ENCODE assay signal across 8 mouse cellular contexts in genomic region chr10:89745666-89746020, GRCm38 (mm10). TPM values are rescaled to one million over a fixed set of nuclear protein-coding genes. Genes with fewer than 3 reads are reported as not detected.
DNase-seq lines count a peak whose midpoint lies in the region; ATAC-seq lines count a peak whose summit lies in the region.

No protein-coding gene starts in this region.

- H3K9me3 ChIP-seq in embryonic facial prominence, embryonic 14.5 days (ENCODE audit: control insufficient read depth, low read length) = no peaks in the 10 kb centered on the region
- no peaks in the 10 kb centered on the region for H3K9me3 ChIP-seq in limb, embryonic 10.5 days (replicated peaks)
- no peaks in the 10 kb centered on the region for H3K9me3 ChIP-seq in neural tube, embryonic 12.5 days

- whole genome bisulfite sequencing in embryonic facial prominence, embryonic 14.5 days = under 1% methylated on average over 14 of the region's 14 CpGs
- WGBS in limb, embryonic 10.5 days = under 1% methylated on average over 14 of the region's 14 CpGs
- WGBS in neural tube, embryonic 12.5 days = under 1% methylated on average over 14 of the region's 14 CpGs

- no peaks in the 10 kb centered on the region for H3K27me3 ChIP-seq in embryonic facial prominence, embryonic 14.5 days (replicated peaks; ENCODE audit: control insufficient read depth, insufficient read depth, low read length)
- H3K27me3 ChIP-seq in limb, embryonic 10.5 days (ENCODE audit: low read depth, poor library complexity, severe bottlenecking) = no peaks in the 10 kb centered on the region
- H3K27me3 ChIP-seq in neural tube, embryonic 12.5 days (replicated peaks) = no peaks in the 10 kb centered on the region

- peak overlapping the region; percentile 69 for H3K4me3 ChIP-seq in embryonic facial prominence, embryonic 14.5 days (ENCODE audit: low read depth, low read length)
- H3K4me3 ChIP-seq in limb, embryonic 10.5 days = peak overlapping the region; percentile 92
- peak overlapping the region; percentile 89 for H3K4me3 ChIP-seq in neural tube, embryonic 12.5 days

- peak overlapping the region; percentile 77 for H3K9ac ChIP-seq in embryonic facial prominence, embryonic 14.5 days (ENCODE audit: low read depth, low read length)
- peak overlapping the region; percentile 86 for H3K9ac ChIP-seq in neural tube, embryonic 12.5 days

- peaks cover 4% of the 10 kb centered on the region; the same call in 1 of the 2 replicates for H3K4me1 ChIP-seq in embryonic facial prominence, embryonic 14.5 days (ENCODE audit: control insufficient read depth, insufficient read depth, low read length)
- 0 out of 2 replicates have a peak, but pooled peaks cover 6% of the 10 kb centered on the region for H3K4me1 ChIP-seq in limb, embryonic 10.5 days
- no peaks in the 10 kb centered on the region for H3K4me1 ChIP-seq in neural tube, embryonic 12.5 days

- peak overlapping the region; percentile 72 for H3K4me2 ChIP-seq in embryonic facial prominence, embryonic 14.5 days (ENCODE audit: low read depth, low read length)
- peak overlapping the region; percentile 73 for H3K4me2 ChIP-seq in neural tube, embryonic 12.5 days (replicated peaks)

- DNase-seq in embryo, embryonic 10 days (ENCODE audit: low spot score) = peak; percentile 41
- DNase-seq in embryo, embryonic 9.5 days (ENCODE audit: extremely low spot score) = no peak
- peak; percentile 79 for DNase-seq in 3T3-L1 (ENCODE audit: low read depth, low spot score)
- DNase-seq in embryonic facial prominence, embryonic 14.5 days (ENCODE audit: low spot score) = peak; percentile 16
- no peak for DNase-seq in limb, embryonic 10.5 days (ENCODE audit: low spot score)
- no peak for DNase-seq in adrenal gland, adult 2 months
- no peak for DNase-seq in thymus, postnatal 10 days (ENCODE audit: low spot score in 2 of 2)

- H3K36me3 ChIP-seq in embryonic facial prominence, embryonic 14.5 days (ENCODE audit: control insufficient read depth, insufficient read depth, low read length) = no peaks in the 10 kb centered on the region
- no peaks in the 10 kb centered on the region for H3K36me3 ChIP-seq in limb, embryonic 10.5 days
- no peaks in the 10 kb centered on the region for H3K36me3 ChIP-seq in neural tube, embryonic 12.5 days

- ATAC-seq in embryonic facial prominence, embryonic 14.5 days (ENCODE audit: low read depth) = no peak
- ATAC-seq in neural tube, embryonic 12.5 days (ENCODE audit: low FRiP score, low read depth) = no peak

- H3K27ac ChIP-seq in embryonic facial prominence, embryonic 14.5 days (replicated peaks; ENCODE audit: low read depth, low read length) = peak overlapping the region; percentile 86; the same call in 1 of the 2 replicates
- H3K27ac ChIP-seq in limb, embryonic 10.5 days = peak overlapping the region; percentile 97
- no peak overlapping the region for H3K27ac ChIP-seq in neural tube, embryonic 12.5 days

RNA-seq across cellular contexts. Expression of gene Uhrf1bp1l, which starts 0.9 kb away (rescaled TPM):
- 19.6 and 23.7 TPM in 2 replicates for polyA plus RNA-seq in embryonic facial prominence, embryonic 14.5 days (2014; fragmentation: Nextera tagmentation; extraction: Ambion mirVana)
- 26.0 and 30.1 TPM in 2 replicates for polyA plus RNA-seq in limb, embryonic 10.5 days (2016; fragmentation: Nextera tagmentation; extraction: Ambion mirVana)
- polyA plus RNA-seq in neural tube, embryonic 12.5 days (2016; fragmentation: Nextera tagmentation; extraction: Ambion mirVana) = 28.9 and 31.9 TPM in 2 replicates
- total RNA-seq in adrenal gland, adult 2 months (2021) = 10 to 100 TPM; 71.5 to 80.9 TPM
- polyA plus RNA-seq in adrenal gland, adult 2 months (2012; rRNA removed) = 11.9 and 14.6 TPM in 2 replicates

RNA-seq across cellular contexts. Expression of gene Actr6, which starts 13.5 kb away (rescaled TPM):
- polyA plus RNA-seq in embryonic facial prominence, embryonic 14.5 days (2014; fragmentation: Nextera tagmentation; extraction: Ambion mirVana) = 28.2 and 34.2 TPM in 2 replicates
- 33.9 and 34.2 TPM in 2 replicates for polyA plus RNA-seq in limb, embryonic 10.5 days (2016; fragmentation: Nextera tagmentation; extraction: Ambion mirVana)
- polyA plus RNA-seq in neural tube, embryonic 12.5 days (2016; fragmentation: Nextera tagmentation; extraction: Ambion mirVana) = 43.3 and 47.9 TPM in 2 replicates
- total RNA-seq in adrenal gland, adult 2 months (2021) = 10 to 100 TPM; 15.4 to 21.3 TPM
- 0.42 and 0.90 TPM in 2 replicates for polyA plus RNA-seq in adrenal gland, adult 2 months (2012; rRNA removed)

RNA-seq across cellular contexts. Expression of gene Scyl2, which starts 59.6 kb away (rescaled TPM):
- polyA plus RNA-seq in embryonic facial prominence, embryonic 14.5 days (2014; fragmentation: Nextera tagmentation; extraction: Ambion mirVana) = 12.7 and 14.8 TPM in 2 replicates
- 6.6 and 9.0 TPM in 2 replicates for polyA plus RNA-seq in limb, embryonic 10.5 days (2016; fragmentation: Nextera tagmentation; extraction: Ambion mirVana)
- 11.1 and 11.3 TPM in 2 replicates for polyA plus RNA-seq in neural tube, embryonic 12.5 days (2016; fragmentation: Nextera tagmentation; extraction: Ambion mirVana)
- total RNA-seq in adrenal gland, adult 2 months (2021) = 10 to 100 TPM; 36.6 to 57.4 TPM
- 11.1 and 13.3 TPM in 2 replicates for polyA plus RNA-seq in adrenal gland, adult 2 months (2012; rRNA removed)

Comparison
In these comparisons a context has a peak if more than half of its experiments do, and no peak if none do; other contexts are left out.
1. DNase-seq: peak in embryo, embryonic 10 days (single experiment), 3T3-L1 (single experiment) and embryonic facial prominence, embryonic 14.5 days (single experiment); none in embryo, embryonic 9.5 days (single experiment), limb, embryonic 10.5 days (single experiment), adrenal gland, adult 2 months (single experiment) and thymus, postnatal 10 days (0 of 2).
2. RNA of gene Actr6, which starts 13.5 kb away (polyA plus RNA-seq): 43.3 to 47.9 TPM in neural tube, embryonic 12.5 days, 33.9 to 34.2 TPM in limb, embryonic 10.5 days and 28.2 to 34.2 TPM in embryonic facial prominence, embryonic 14.5 days; 0.42 to 0.90 TPM in adrenal gland, adult 2 months; every median in the first group is over 10 times any median in the second.
3. Peak in every context shown above with its lines, with median percentiles within 50 percentile points of each other: H3K4me3 ChIP-seq.